Mouse (Mus musculus) left cerebral cortex, postnatal 4 days (tissue): ENCODE data around the gene Bcor. TPM values are rescaled to one million over a fixed set of nuclear protein-coding genes. Genes with fewer than 3 reads are reported as not detected.

Experiments
- DNase-seq: peaks from one replicate; pipeline ENCODE4 v3.0.0-alpha.2; 2022
- intact Hi-C: fragments of 180-260 bp; cut with DNase I; formaldehyde crosslinking; loops from one replicate; pipeline ENCODE4 v1.15.1; 2025
- total RNA-seq, 2 experiments: library from RNA; stranded (reverse); gene quantifications; 2 replicates each; pipeline ENCODE4 v1.2.3; 2021

Bcor gene
- total RNA-seq, 2 experiments from 2014 or later: 30.6 to 31.6 TPM

DNA sequence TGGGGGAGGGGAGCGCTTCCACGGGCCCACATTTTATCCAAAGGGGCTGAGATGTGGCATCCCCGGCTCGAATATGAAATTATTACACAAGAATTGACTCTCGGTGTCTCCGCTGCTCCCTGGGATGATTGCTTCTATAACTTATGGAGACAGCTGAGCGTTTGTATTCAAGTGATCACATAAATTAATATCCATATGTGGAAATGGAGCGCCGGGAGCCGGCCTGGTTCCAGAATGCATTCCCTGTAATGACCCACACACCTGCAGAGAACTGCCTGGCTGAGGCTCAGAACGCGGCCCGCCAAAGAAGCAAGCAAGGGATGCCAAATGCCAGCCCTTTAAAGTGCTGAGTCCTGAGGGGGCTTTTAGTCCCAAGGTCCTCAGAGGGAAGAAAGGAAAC lies 170.7 kb downstream of the Bcor start:
- intact Hi-C loops: no loop called here
- DNase-seq: no peak

- intact Hi-C loops: no loop called here
- no peak for DNase-seq
Measured at GRCm38 (mm10) chrX:11988191-11988896, 171.8 kb downstream of the Bcor start.

- intact Hi-C loops: no loop called here
- DNase-seq: no peak
Measured at GRCm38 (mm10) chrX:11987602-11988001, 172.6 kb downstream of the Bcor start.
